Mouse (Mus musculus): ENCODE results near the gene Atoh7. TPM values are rescaled to one million over a fixed set of nuclear protein-coding genes. Genes with fewer than 3 reads are reported as not detected.
"Not testable (repeated sequence)": the region's sequence is repeated elsewhere in the genome, so short reads cannot be mapped to it uniquely, and the experiment has no call there.

The Atoh7 gene
- not detected for total RNA-seq (2021)
- long read RNA-seq, experiment 1, result 0 reads
- long read RNA-seq, experiment 2, result 0 reads

DNA sequence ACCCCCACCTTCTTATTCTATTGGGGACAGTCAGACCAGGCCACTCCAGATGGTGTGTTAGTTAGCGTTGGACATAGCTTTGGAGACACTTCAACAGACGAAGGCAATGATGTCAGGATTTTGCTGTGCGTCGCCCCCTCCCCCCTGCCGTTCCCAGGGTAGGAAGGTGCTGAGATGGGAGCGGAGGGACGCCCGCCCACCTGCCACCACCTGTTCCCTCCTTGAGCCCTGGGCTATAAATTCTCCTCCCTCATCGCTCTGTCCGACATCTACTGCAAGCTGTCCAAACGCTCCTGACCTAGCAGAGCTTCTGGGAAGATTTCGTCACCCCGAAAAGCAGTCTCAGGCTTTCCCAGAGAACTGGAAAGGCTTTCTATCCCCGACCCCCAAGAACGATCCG is at the start of gene Atoh7:
Gene Atoh7, plus strand, starts transcription at position 131 of the 400 bp plus-strand sequence.
- no peak for DNase-seq (ENCODE audit: low spot score)

DNA sequence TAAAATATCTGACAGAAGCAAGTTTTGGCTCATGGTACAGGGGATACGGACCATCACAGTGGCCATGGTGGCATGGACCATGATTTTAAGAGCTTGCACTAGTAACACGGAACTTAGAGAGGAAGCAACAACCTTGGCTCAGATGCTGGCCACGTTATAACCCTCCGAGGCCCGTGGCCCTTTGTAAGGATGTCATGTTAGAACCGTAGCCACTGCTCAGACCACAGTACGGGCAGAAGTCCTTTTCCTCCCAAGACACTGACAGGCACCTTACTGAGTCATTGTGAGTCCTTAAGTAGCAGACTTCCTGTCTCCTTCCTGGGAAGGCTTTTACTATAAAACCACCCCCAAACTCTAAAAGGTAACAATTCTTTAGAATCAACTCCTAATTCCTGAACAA is 48.2 kb upstream of the Atoh7 start:
- DNase-seq (ENCODE audit: low spot score), result no peak

DNA sequence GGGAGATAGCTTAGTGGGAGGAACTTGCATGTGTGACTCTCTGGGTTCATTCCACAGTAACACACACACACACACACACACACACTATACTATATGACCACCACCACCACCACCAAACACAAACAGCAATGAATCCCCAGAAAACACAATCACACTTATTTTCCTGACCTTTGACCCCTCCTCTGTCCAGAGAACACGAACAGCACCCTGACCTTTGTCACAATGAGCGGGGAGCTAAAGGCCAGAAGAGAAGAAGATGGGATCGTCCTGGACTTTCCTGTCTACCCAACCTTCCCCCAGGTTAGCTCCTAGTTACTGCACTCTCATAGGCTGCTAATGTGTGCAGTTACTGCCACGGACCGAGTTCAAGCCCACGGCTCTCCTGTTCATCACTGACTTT is 47.4 kb upstream of the Atoh7 start:
- no peak for DNase-seq (ENCODE audit: low spot score)

DNA sequence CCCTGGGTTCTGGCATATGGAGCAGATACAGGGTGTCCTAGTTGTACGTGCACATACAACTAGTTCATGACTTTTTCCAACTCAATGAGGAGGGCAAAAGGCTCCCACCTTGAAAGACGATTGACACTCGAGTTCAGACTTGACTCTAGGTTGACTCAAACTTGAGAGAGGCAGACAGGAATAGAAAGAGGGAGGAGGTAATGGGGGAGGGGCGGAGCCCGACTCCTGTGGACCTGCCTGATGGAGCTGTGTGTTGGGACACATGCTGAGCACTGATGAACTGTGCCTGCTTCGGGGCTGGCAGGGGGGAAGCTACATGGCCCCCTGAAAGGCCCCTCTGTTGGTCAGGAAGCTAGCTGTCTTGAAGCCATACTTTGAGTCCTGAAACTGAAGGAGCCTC is 46.4 kb upstream of the Atoh7 start:
- no peak for DNase-seq (ENCODE audit: low spot score)

DNA sequence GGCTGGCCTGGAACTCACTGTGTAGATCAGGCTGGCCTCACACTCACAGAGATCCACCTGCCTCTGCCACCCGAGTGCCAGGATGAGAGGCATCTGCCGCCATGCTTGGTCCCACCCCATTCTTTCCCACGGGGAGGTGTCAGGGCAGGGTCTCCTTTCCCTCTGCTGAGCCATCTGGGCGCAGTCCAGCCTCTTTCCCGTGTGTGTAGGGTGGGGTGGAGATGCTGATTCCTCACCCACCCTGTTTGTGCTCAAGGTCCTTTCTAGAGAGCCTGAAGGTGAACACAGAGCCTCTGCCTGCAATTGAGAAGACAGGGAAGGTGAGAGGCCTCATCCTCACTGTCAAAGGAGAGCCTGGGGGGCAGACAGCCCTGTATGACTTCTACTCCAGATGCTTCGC is 45.4 kb upstream of the Atoh7 start:
- DNase-seq (ENCODE audit: low spot score), result not testable (repeated sequence)

DNA sequence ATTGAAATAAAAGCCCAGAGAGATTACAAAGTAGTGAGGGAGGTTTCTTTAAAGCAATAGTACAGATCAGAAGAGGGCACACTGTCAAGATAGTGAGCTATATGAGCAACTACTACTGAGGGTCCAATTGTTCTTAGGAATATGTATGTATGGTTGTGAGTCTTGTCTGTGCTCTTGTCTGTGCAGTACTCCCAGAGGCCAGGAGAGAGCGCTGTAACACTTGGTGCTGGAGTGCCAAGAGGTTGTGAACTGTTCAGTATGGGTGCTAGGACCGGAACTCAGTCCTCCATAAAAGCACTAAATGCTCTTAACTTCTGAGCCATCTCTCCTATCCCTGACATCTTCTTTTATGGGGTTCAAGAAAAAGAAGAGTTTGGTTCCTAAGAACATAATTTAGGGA is 44.9 kb upstream of the Atoh7 start:
- DNase-seq (ENCODE audit: low spot score), result no peak

DNA sequence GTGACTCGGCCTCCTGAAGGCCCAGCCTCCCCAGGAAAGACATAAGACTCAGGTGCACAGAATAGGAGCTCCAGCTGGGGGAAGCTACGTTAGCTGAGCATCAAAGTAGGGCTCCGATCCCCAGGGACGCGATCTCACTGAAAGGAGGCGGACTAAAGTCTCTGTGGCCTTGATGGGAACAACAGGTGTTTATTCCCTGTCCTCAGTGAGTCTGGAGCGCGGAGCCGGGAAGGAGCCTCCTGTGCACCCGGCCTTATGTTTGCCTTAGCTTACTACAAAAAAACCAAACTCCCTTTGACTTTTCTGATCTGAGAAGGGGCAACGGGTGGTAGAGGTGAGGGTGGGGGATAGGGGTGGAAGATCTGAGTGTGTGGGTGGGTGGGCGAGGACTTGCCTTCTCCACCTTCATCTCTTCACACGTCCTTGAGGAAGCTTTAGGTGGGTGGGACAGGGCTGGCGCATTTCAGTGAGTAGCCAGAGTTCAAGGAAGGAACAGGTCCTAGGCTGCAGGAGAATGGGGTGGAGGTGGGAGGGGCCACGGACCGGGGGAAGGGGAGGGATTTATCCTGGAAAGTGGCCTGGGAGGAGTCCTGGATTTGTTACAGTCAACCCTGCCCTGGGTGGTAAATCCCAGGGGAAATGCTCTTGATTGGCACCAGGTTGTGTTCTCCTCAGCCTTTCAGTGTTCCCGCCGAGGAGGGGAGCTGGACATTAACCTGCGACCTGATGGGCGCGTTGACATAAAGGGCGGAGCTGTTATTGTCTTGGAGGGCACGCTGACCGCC is 42.3 kb upstream of the Atoh7 start:
- DNase-seq (ENCODE audit: low spot score), result peak; percentile 14

DNA sequence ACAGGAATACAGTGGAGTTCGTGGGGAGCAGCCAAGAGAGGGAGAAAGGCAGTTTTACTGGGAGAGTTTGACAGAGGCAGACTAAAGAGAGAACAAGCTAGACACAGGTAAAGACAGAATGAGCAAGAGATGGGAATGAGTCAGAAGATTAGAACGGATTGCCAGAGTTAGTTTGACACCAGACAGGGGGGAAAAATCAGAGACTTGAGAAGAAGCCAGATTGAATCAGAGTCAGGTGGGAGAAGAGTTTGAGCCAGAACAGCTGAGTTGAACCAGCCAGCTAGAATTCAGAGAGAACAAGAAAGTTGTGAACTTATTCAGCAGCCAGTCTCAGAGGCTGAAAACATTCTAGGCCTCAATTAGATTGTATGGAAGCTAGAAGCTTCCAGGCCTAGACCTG is 39.6 kb upstream of the Atoh7 start, which contains the start of gene Pbld1:
Gene Pbld1, plus strand, starts transcription at position 301 of the 400 bp plus-strand sequence.
- no peak for DNase-seq (ENCODE audit: low spot score)

DNA sequence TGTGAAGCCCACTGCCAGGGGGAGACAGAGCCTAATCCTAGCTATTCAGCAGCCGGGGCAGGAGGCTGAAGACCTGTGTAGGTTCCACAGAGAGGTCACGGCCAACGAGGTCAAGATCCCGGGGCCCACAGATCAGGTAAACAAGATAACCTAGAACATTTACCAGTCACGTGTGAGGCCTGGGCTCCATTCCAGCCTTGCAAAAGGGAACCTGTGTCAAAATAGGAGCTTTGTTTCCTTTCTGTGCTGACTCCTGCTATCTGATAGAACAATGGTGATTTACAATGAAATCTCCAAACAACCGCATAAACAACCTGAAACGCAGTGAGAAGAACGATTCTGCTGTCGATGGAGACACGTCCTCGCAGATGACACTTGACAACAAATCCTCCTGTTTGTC is 39.0 kb upstream of the Atoh7 start:
- DNase-seq (ENCODE audit: low spot score), result no peak

DNA sequence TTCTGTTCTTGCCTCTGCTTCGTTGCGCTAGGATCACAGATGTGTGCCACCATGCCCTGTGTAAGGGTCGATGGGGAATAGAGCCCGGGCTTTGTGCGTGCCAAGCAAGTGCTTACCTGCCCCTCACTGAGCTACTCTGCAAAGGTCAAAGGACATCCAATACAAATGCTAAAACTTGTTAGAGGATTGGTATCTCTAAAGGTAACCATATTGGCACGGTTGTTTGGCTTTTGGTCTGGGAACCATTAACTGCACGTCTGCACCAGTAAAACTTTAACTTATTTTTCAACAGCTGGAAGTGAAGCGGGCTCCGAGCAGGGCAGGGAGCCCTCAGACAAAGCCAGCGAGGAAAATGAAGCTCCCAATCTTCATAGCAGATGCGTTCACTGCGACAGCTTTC is 38.2 kb upstream of the Atoh7 start:
- DNase-seq (ENCODE audit: low spot score), result no peak

DNA sequence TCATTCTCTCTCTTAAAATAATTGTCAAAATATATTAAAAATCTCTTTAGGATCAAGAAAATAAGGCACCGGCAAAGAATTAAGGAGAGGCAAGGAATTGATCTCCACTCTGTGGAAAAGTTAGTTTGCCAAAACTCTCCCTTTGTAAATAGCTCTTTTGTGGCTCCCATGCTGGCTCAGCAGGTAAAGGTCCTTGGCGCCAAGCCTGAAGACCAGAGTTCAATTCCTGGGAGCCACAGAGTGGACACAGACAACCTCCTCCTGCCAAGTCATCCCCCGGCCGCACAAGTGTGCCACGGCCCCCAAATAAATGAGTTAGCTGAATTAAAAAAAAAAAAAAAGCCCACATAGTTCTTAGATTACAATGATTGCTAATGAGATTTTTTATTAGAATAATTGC is 36.8 kb upstream of the Atoh7 start:
- no peak for DNase-seq (ENCODE audit: low spot score)

DNA sequence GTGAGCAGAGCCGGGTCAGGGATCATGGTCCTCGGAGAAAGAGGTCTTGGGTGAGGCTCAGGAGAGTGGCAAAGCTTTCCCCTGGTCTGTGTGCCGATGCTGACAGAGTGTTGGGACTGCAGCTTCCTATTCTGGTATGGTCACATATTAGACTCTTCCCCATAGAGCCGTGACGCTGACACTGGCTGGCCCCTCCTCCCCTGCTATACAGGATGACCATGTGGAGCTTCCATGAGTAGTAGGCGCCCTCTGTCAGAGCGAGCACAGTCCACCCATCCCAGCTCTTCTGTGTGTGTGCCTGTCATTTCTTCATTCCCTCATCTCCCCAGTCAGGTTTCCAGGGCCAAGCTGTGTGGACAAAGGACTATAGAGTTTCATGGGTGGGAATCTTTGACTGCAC is 36.1 kb upstream of the Atoh7 start:
- no peak for DNase-seq (ENCODE audit: low spot score)

DNA sequence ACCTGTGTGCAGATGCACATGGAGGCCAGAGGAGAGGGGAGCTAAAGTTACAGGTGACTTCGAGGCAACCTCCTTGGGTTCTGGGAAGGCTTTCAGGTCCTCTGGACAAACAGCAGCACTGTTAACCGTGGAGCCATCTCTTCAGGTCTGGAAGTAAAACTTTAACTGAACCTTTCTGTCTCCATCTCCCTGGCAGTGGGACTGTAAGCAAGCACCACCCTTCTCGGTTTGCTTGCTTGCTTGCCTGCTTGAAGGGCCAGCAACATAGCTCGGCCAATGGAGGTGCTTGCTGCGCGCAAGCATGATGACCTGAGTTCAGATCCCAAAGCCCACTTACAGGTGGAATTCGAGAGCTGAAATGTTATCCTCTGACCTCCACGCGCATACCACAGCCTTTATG is 34.9 kb upstream of the Atoh7 start:
- no peak for DNase-seq (ENCODE audit: low spot score)

DNA sequence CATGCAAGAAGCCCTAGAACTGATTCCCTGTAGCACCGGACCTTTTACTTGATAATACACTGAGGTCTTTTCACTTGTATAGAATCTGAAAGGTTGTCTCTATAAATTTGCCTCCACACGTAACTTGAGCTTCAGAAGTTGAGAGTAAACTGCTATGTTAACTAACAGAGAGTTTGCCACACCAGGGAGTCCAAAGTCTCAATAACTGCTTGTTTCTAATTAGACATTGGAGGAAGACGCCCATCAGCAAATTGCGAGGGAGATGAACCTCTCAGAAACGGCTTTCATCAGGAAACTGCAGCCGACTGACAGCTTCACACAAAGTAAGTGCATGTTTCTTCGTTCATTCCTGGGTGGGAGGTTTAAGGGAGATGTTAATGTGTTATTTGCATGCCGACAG is 33.9 kb upstream of the Atoh7 start:
- DNase-seq (ENCODE audit: low spot score), result no peak

DNA sequence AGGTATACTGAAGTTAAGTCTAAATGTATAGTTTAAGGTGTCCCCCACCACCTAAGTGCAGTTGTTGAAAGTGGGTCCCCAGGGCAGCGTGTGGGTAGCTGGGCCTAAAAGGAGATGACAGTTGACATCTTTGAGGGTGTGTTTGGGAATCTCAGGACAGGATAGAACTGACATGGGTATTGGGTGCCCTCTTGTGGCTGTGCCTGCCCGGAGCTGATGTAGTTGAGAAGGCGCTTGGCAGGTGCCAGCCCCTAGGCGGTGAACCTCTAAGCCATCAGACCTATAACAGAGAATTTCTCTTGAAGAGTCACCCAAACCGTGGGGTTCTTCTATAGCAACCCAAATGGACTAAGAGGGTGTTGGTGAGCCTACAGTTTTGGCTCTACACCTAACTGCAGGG is 33.5 kb upstream of the Atoh7 start:
- DNase-seq (ENCODE audit: low spot score), result peak; percentile 79

DNA sequence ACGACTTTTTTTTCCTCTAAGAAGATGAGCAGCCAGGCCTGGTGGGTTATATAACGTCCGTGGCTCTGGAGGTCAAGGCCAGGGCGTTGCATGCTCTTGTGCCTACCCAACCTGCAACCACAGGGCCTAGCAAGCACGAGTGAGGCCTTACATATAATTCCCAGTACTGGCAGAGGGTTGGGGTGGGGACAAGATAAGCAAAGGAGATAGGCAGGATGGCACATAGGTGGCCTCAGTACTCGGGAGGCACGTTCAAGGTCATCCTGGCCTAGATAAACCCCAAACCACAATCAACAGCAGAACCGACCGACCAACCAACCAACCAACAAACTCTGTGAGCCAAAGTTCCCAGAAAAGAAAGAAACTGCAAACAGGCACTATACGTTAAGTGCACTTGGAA is 13.1 kb upstream of the Atoh7 start:
- DNase-seq (ENCODE audit: low spot score), result no peak

DNA sequence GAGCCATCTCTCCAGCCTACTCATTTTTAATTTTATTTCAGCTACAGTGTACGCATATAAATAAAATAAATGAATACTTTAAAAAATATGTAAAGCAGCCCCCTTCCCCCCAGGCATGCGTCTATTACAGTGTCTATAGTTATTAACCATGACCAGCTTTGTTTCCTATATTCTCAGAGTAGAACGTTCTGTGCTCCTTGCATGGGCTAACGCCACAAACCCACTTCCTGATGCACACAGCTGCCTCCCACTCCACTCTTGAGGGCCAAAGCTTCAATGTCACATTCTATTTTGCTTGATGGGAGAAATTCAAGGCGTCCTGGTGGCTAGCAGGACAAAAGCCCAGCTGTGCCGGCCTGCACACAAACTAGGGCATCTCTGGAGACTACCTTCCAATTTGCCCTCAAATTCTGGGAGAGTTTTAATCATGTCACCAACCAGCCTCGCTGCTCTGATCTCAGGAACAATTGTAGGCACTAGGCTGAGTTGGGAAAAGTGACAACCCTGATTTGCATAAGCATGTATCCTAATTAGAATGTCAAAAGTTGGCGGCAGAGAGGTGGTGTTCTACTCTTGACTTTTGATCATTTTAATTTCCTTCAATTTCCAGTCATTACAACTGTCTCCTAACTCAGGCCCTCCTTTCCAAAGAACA is 10.2 kb upstream of the Atoh7 start:
- DNase-seq (ENCODE audit: low spot score), result no peak

DNA sequence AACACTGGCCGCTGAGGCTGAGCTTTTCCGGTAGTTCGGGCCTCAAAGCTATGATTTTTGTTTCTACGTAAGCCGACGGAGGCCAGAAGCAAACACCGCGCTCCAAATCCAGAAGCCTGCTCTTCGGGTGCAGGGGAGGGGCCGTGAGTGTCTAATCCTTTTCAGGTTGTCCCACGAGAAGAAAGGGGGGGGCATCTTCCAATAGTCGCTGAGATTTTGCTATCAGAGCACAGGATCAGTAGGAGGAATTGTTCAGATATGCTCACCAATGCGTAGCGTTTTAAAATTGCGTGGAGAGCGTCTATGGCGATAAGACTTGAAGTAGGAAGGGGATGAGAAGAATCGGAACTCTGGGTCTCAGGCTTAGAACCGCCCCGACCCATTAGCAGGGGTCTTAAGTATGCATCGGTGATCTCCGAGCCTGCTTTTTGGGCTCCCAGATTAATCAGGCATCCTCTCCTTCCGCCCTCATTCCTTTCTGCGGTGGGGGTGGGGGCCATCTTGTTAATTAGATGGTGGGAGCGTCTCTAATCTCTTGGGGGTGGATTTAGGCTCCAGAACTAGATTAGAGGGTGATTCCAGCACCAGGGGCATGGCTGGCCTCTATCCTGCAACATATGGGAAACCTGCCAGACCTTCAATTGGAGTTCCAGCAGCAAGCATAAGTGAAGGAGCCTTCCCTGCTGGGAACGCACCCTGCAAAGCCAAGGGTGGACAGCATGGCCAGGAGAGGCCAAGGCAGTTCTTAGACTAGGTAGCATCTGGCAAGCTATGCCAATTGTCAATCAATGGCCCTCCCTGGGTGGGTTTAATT is 9.5 kb upstream of the Atoh7 start:
- DNase-seq (ENCODE audit: low spot score), result no peak

DNA sequence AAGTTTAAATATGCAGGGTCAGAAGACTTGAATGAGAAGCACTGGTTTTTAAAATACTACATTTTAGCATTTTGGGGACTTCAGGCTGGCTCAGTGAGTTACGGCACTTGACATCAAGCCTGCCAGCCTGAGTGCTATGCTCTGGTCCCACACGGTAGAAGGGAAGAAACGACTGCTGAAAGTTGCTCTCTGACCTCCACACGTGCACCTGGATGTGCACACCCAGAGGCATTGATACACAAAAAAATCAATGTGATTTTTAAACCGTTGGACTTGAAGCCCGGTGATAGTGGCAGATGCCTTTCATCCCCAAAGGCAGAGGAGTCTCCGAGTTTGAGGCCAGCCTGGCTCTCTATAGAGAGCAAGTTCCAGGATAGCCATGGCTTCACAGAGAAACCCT is 7.5 kb upstream of the Atoh7 start:
- no peak for DNase-seq (ENCODE audit: low spot score)

DNA sequence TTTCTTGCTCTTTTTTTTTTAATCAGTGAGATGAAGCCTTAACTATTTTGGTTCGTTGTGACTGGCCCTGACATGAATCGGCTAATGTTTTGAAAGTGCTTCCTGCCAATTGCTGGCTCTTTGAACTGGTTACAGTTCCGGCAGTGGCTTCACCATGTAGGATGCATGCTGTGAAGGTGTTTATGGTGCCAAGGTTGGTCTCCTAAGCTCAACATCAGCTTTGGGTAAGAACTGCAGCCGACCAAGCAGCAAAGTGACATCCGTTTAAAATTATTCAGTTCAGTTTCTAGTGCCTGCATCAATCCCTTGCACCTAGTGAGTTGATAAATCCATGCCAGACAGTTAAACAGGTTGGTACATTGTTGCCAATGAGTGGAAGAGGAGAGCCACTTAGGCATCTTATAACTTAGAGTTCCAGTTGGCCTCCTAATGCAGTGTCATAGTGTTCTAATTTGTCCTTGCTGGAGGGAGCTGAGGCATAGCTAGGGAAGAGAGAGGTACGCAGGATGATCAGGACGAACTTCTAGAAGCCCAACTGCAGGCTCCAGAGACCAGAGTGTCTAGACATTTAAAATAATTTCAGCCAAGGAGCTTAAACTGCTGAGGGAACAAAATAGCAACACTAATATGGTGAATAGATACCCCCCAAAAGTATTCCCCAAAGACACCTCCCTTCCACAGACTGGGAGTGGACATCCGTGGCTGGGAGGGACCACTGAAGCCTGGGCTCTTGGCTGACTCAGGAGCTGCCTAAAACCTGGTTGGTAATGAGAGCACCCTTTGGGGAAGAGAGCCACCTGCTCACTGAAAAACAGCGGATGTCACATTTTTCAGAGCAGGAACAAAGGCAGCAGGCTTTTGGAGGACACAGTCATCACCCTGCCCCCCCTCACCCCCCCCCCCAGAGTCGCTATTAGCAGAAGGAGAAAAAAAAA is 6.6 kb upstream of the Atoh7 start:
- DNase-seq (ENCODE audit: low spot score), result no peak

DNA sequence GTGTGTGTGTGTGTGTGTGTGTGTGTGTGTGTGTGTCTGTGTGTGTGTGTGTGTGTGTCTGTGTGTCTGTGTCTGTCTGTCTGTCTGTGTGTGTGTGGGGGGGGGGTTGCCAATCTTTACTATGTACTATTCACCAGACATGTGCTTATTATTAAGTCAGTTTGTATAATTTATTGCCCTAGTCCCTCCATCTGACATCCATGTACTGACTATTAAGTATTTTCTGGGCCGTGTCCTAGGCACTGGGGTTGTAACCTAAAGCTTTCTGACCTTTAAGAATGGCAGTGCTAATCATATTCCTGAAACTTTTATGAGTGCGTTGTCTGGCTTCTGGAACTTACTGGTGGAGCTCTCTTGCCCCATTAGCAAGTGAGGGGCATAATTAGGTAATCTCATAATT is 2.7 kb upstream of the Atoh7 start:
- DNase-seq (ENCODE audit: low spot score), result no peak

Data from gastrocnemius, adult 18-20 months (tissue).